Mouse (Mus musculus): Measurements from ENCODE around the gene B3gnt9. TPM values are rescaled to one million over a fixed set of nuclear protein-coding genes. Genes with fewer than 3 reads are reported as not detected.
"Not testable (repeated sequence)": the region's sequence is repeated elsewhere in the genome, so short reads cannot be mapped to it uniquely, and the experiment has no call there.

The B3gnt9 gene
- total RNA-seq (2015) (0.22 and 0.27 TPM in 2 replicates), total RNA-seq (2017) (0.17 and 0.37 TPM in 2 replicates)

GRCm38 (mm10) chr8:105254966-105255350, at the start of gene B3gnt9:
Gene B3gnt9, minus strand, starts transcription at chr8:105255153.
- ATAC-seq (replicated peaks; ENCODE audit: poor library complexity): peak; percentile 51

- no peak for ATAC-seq (replicated peaks; ENCODE audit: poor library complexity)
Observed at GRCm38 (mm10) chr8:105303874-105304273, 48.9 kb upstream of the B3gnt9 start.

- ATAC-seq (replicated peaks; ENCODE audit: poor library complexity): no peak
Observed at GRCm38 (mm10) chr8:105303396-105303795, 48.4 kb upstream of the B3gnt9 start.

- peak; percentile 53 for ATAC-seq (replicated peaks; ENCODE audit: poor library complexity)
Observed at GRCm38 (mm10) chr8:105299962-105300361, 45.0 kb upstream of the B3gnt9 start.

- ATAC-seq (replicated peaks; ENCODE audit: poor library complexity): no peak
Observed at GRCm38 (mm10) chr8:105298351-105299252, 43.6 kb upstream of the B3gnt9 start.

GRCm38 (mm10) chr8:105297511-105298192, 42.7 kb upstream of the B3gnt9 start, which contains the start of gene E2f4:
Gene E2f4, plus strand, starts transcription at chr8:105297663.
- ATAC-seq (replicated peaks; ENCODE audit: poor library complexity): peak; percentile 89

GRCm38 (mm10) chr8:105295895-105296573, 41.1 kb upstream of the B3gnt9 start, which contains the start of gene Exoc3l:
Gene Exoc3l, minus strand, starts transcription at chr8:105296101.
- ATAC-seq (replicated peaks; ENCODE audit: poor library complexity): no peak

- no peak for ATAC-seq (replicated peaks; ENCODE audit: poor library complexity)
Observed at GRCm38 (mm10) chr8:105295256-105295655, 40.3 kb upstream of the B3gnt9 start.

GRCm38 (mm10) chr8:105294776-105295175, 39.8 kb upstream of the B3gnt9 start:
- ATAC-seq (replicated peaks; ENCODE audit: poor library complexity): no peak

- ATAC-seq (replicated peaks; ENCODE audit: poor library complexity): no peak
Observed at GRCm38 (mm10) chr8:105293405-105293804, 38.5 kb upstream of the B3gnt9 start.

- no peak for ATAC-seq (replicated peaks; ENCODE audit: poor library complexity)
Observed at GRCm38 (mm10) chr8:105292471-105292870, 37.5 kb upstream of the B3gnt9 start.

- ATAC-seq (replicated peaks; ENCODE audit: poor library complexity): not testable (repeated sequence)
Observed at GRCm38 (mm10) chr8:105291802-105292201, 36.8 kb upstream of the B3gnt9 start.

GRCm38 (mm10) chr8:105291364-105291763, 36.4 kb upstream of the B3gnt9 start:
- ATAC-seq (replicated peaks; ENCODE audit: poor library complexity): not testable (repeated sequence)

GRCm38 (mm10) chr8:105290554-105291314, 35.8 kb upstream of the B3gnt9 start:
- ATAC-seq (replicated peaks; ENCODE audit: poor library complexity): peak; percentile 61

- peak; percentile 28 for ATAC-seq (replicated peaks; ENCODE audit: poor library complexity)
Observed at GRCm38 (mm10) chr8:105289805-105290460, 35.0 kb upstream of the B3gnt9 start, which contains the start of gene 4931428F04Rik. Gene 4931428F04Rik, minus strand, starts transcription at chr8:105289864.

- ATAC-seq (replicated peaks; ENCODE audit: poor library complexity): peak; percentile 82
Observed at GRCm38 (mm10) chr8:105288958-105289732, 34.2 kb upstream of the B3gnt9 start.

GRCm38 (mm10) chr8:105288231-105288630, 33.3 kb upstream of the B3gnt9 start:
- no peak for ATAC-seq (replicated peaks; ENCODE audit: poor library complexity)

GRCm38 (mm10) chr8:105286907-105287306, 32.0 kb upstream of the B3gnt9 start:
- no peak for ATAC-seq (replicated peaks; ENCODE audit: poor library complexity)

- no peak for ATAC-seq (replicated peaks; ENCODE audit: poor library complexity)
Observed at GRCm38 (mm10) chr8:105285514-105285913, 30.6 kb upstream of the B3gnt9 start.

Data from megakaryocyte progenitor cell, adult 5-6 weeks (primary cell).